Mouse (Mus musculus) lung, adult 2 months (tissue): ENCODE data around the gene Tmem19.

Experiments used
- CTCF ChIP-seq: fragments of 200-500 bp; IDR thresholded peaks from 2 replicates; pipeline ENCODE4 v1.5.1; 2011; ENCODE audit warnings: mild to moderate bottlenecking, low read length, control low read depth; ENCODE audit not compliant: insufficient read depth
- POLR2A ChIP-seq: fragments of 200-500 bp; IDR thresholded peaks from 2 replicates; pipeline ENCODE4 v1.6.1; 2011; ENCODE audit warnings: low read depth, mild to moderate bottlenecking, control low read depth, low read length, borderline replicate concordance; ENCODE audit errors: extremely low read depth

DNA sequence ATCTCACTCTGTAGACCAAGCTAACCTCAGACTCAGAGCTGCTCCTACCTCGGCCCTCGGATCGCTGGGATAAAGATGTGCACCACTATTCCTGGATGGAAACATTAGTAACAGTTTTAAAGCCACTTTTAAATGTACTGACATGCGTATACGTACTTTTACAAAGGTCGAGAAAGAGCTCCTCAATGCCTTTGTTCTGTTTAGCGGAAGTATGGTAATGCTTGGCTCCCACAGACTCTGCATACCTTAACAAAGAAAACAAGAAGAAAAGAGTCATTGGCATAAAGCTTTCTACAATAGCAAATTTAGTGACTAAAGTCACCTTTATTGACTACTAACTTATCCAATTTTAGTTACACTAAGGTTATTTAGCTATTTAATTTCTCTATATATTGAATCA is 67.6 kb downstream of the Tmem19 start:
- TF ChIP-seq CTCF (no peak), POLR2A (no peak)
